Mouse (Mus musculus) G1E (cell line): Measurements from ENCODE around the gene Nhp2.

Experiments used
- CTCF ChIP-seq: IDR thresholded peaks from 2 replicates; pipeline ENCODE4 v1.5.1; 2012; ENCODE audit warnings: low read depth, low read length, inconsistent platforms, mixed read lengths
- GATA1 ChIP-seq: IDR thresholded peaks from 2 replicates; pipeline ENCODE4 v1.6.1; 2012; ENCODE audit warnings: borderline replicate concordance, low read length, inconsistent platforms, mixed read lengths
- GATA2 ChIP-seq: IDR thresholded peaks from 2 replicates; pipeline ENCODE4 v1.6.1; 2012; ENCODE audit warnings: low read depth, low read length, inconsistent platforms, borderline replicate concordance
- TAL1 ChIP-seq: conservative IDR thresholded peaks from 2 replicates; pipeline ENCODE4 v1.6.1; 2012; ENCODE audit warnings: low read depth, low read length, inconsistent platforms, mixed read lengths

DNA sequence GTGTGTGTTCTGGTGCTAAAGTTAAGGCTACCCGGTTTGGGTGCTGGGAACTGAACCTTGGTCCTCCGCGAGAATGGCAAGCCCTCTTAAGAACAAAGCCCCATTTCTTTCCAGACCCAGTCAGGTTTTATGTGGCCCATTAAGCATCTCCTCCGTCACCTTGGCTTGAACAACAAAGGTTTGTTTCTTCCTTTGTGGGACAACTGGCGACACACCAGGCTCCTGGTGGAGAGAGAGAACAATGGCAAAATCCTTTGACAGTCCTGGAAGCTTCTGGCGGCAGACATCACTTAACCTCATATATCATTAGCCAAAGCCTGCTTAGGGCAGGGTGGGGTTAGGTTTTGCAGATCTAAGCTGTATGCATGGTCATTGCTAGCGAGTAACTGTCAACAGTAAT, 43.1 kb downstream of the Nhp2 start:
- no peak for TF ChIP-seq GATA1
- TF ChIP-seq CTCF: no peak
- no peak for TF ChIP-seq GATA2
- TF ChIP-seq TAL1: no peak
